Mouse (Mus musculus): Measurements from ENCODE around the gene Inpp5e. TPM values are rescaled to one million over a fixed set of nuclear protein-coding genes. Genes with fewer than 3 reads are reported as not detected.

Inpp5e gene
- polyA plus RNA-seq, 2 experiments = 4.1 to 6.9 TPM

- DNase-seq (ENCODE audit: low read depth in 3 of 3, low spot score in 3 of 3) = no peak
- no peaks in the 10 kb centered on the region; the same call in 1 of the 2 replicates for H3K36me3 ChIP-seq (replicated peaks; ENCODE audit: control insufficient read depth, insufficient read depth, low read depth)
- no peaks in the 10 kb centered on the region for H3K9me3 ChIP-seq (ENCODE audit: control insufficient read depth, low read length)
- peaks cover 15 to 16% of the 10 kb centered on the region in 2 experiments for H3K4me1 ChIP-seq (replicated peaks; ENCODE audit: control insufficient read depth in 2 of 2, insufficient read depth in 2 of 2, low read length in 1 of 2)
- no peaks in the 10 kb centered on the region for H3K27me3 ChIP-seq (ENCODE audit: control insufficient read depth, insufficient read depth, low read length)
- WGBS (ENCODE audit: insufficient replicate concordance) = 61% methylated on average over 4 of the region's 4 CpGs
- peak overlapping the region; percentile 59 for H3K9ac ChIP-seq (replicated peaks)
- TF ChIP-seq CTCF (IDR thresholded peaks at IDR 0.05; ENCODE audit: low read depth) (no peak), EP300 (IDR thresholded peaks at IDR 0.05; ENCODE audit: low read depth) (no peak)
- no peak for ATAC-seq (ENCODE audit: insufficient read depth)
- peak overlapping the region; percentile 85 for H3K4me2 ChIP-seq (ENCODE audit: low read depth)
- no peak overlapping the region; the same call in 1 of the 2 replicates for H3K27ac ChIP-seq
- H3K4me3 ChIP-seq (ENCODE audit: insufficient read depth in 1 of 2, low read depth in 2 of 2, low read length in 2 of 2) = peak overlapping the region; percentile 35 to 96
These were observed 37.7 kb upstream of the Inpp5e start for GRCm38 (mm10) chr2:26446671-26447070.

- Histone ChIP-seq H3K4me1 (replicated peaks; ENCODE audit: control insufficient read depth in 2 of 2, insufficient read depth in 2 of 2, low read length in 1 of 2) (peaks cover 15 to 16% of the 10 kb centered on the region in 2 experiments), H3K4me3 (ENCODE audit: insufficient read depth in 1 of 2, low read depth in 2 of 2, low read length in 2 of 2) (peak overlapping the region; percentile 79 to 96), H3K27ac (peak overlapping the region; percentile 70), H3K36me3 (replicated peaks; ENCODE audit: control insufficient read depth, insufficient read depth, low read depth) (peaks cover 3% of the 10 kb centered on the region), H3K9ac (replicated peaks) (peak overlapping the region; percentile 59), H3K9me3 (ENCODE audit: control insufficient read depth, low read length) (no peaks in the 10 kb centered on the region), H3K4me2 (ENCODE audit: low read depth) (peak overlapping the region; percentile 85), H3K27me3 (ENCODE audit: control insufficient read depth, insufficient read depth, low read length) (no peaks in the 10 kb centered on the region)
- ATAC-seq (ENCODE audit: insufficient read depth) (peak; percentile 83), DNase-seq (ENCODE audit: low read depth in 3 of 3, low spot score in 3 of 3) (peak; percentile 71 to 82 (median 77))
- under 1% methylated on average over 44 of the region's 44 CpGs for WGBS (ENCODE audit: insufficient replicate concordance)
- TF ChIP-seq CTCF (IDR thresholded peaks at IDR 0.05; ENCODE audit: low read depth) (peak; percentile 48), EP300 (IDR thresholded peaks at IDR 0.05; ENCODE audit: low read depth) (no peak)
These were observed 36.9 kb upstream of the Inpp5e start for GRCm38 (mm10) chr2:26445666-26446445.

GRCm38 (mm10) chr2:26444946-26445665, 36.1 kb upstream of the Inpp5e start, which contains the start of gene Sec16a:
Gene Sec16a, minus strand, starts transcription at chr2:26445216.
- peaks cover 15 to 16% of the 10 kb centered on the region in 2 experiments for H3K4me1 ChIP-seq (replicated peaks; ENCODE audit: control insufficient read depth in 2 of 2, insufficient read depth in 2 of 2, low read length in 1 of 2)
- peak within 1 kb of the TSS; percentile 93 for H3K9ac ChIP-seq (replicated peaks)
- DNase-seq (ENCODE audit: low read depth in 3 of 3, low spot score in 3 of 3) = peak; percentile 100
- H3K27me3 ChIP-seq (ENCODE audit: control insufficient read depth, insufficient read depth, low read length) = no peaks in the 10 kb centered on the region
- H3K9me3 ChIP-seq (ENCODE audit: control insufficient read depth, low read length) = no peaks in the 10 kb centered on the region
- under 1% methylated on average over 60 of the region's 61 CpGs for WGBS (ENCODE audit: insufficient replicate concordance)
- H3K36me3 ChIP-seq (replicated peaks; ENCODE audit: control insufficient read depth, insufficient read depth, low read depth) = peaks cover 6% of the 10 kb centered on the region
- peak within 1 kb of the TSS; percentile 94 for H3K4me2 ChIP-seq (ENCODE audit: low read depth)
- H3K27ac ChIP-seq = peak within 1 kb of the TSS; percentile 70
- no peak for TF ChIP-seq EP300 (IDR thresholded peaks at IDR 0.05; ENCODE audit: low read depth)
- peak; percentile 39; the same call in 1 of the 2 replicates for TF ChIP-seq CTCF (IDR thresholded peaks at IDR 0.05; ENCODE audit: low read depth)
- peak within 1 kb of the TSS; percentile 94 to 96 for H3K4me3 ChIP-seq (ENCODE audit: insufficient read depth in 1 of 2, low read depth in 2 of 2, low read length in 2 of 2)
- peak; percentile 91 for ATAC-seq (ENCODE audit: insufficient read depth)

GRCm38 (mm10) chr2:26444368-26444767, 35.4 kb upstream of the Inpp5e start:
- 2% methylated on average over 15 of the region's 15 CpGs for WGBS (ENCODE audit: insufficient replicate concordance)
- DNase-seq (ENCODE audit: low read depth in 3 of 3, low spot score in 3 of 3) (peak in 1 of 3 experiments; percentile 9), ATAC-seq (ENCODE audit: insufficient read depth) (no peak)
- TF ChIP-seq EP300 (IDR thresholded peaks at IDR 0.05; ENCODE audit: low read depth) (no peak), CTCF (IDR thresholded peaks at IDR 0.05; ENCODE audit: low read depth) (no peak)
- peak overlapping the region; percentile 93 for H3K9ac ChIP-seq (replicated peaks)
- peak overlapping the region; percentile 64; the same call in 1 of the 2 replicates for H3K27ac ChIP-seq
- H3K4me1 ChIP-seq (replicated peaks; ENCODE audit: control insufficient read depth in 2 of 2, insufficient read depth in 2 of 2, low read length in 1 of 2) = peaks cover 15 to 16% of the 10 kb centered on the region in 2 experiments
- H3K9me3 ChIP-seq (ENCODE audit: control insufficient read depth, low read length) = no peaks in the 10 kb centered on the region
- no peaks in the 10 kb centered on the region for H3K27me3 ChIP-seq (ENCODE audit: control insufficient read depth, insufficient read depth, low read length)
- peak overlapping the region; percentile 94 to 96 for H3K4me3 ChIP-seq (ENCODE audit: insufficient read depth in 1 of 2, low read depth in 2 of 2, low read length in 2 of 2)
- peak overlapping the region; percentile 94 for H3K4me2 ChIP-seq (ENCODE audit: low read depth)
- H3K36me3 ChIP-seq (replicated peaks; ENCODE audit: control insufficient read depth, insufficient read depth, low read depth) = peaks cover 11% of the 10 kb centered on the region

All from liver, embryonic 14.5 days (tissue).